Mouse (Mus musculus) cerebellum, adult 11-12 months (tissue): Measurements from ENCODE around the gene Cited4.

Source experiments
- DNase-seq: peaks from one replicate; pipeline ENCODE4 v3.0.0; 2022

Gene Cited4

DNA sequence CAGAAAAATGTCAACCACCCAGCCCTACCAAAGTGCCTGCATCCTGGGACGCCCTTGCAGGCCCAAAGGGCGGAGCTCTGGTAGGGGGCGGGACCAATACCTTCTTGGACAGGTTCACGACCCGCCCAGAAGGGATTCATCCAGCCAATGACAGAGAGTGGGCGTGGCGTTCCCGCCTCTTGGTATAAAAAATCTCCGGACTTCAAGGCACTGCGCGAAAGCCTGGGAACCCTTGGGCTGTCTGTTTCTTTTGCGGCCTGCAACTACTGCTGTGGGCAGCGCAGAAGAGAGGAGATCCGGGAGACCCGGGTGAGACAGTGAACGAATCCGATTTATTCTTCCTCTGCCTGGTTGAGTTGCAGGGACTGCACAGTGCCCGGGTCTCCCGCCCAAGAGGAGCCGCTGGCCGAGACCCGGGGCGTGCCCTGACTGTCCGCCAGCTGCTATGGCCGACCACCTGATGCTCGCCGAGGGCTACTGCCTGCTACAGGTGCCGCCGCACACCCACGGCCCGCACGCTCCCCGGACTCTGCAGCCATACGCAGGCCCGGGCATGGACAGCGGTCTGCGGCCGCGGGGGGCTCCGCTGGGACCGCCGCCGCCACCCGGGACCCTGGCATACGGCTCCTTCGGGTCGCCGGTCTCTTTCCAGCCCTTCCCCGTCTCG, at the start of gene Cited4:
Gene Cited4 (plus strand): TSS at position 215 of the 667 bp plus-strand sequence.
- DNase-seq = peak; percentile 95

DNA sequence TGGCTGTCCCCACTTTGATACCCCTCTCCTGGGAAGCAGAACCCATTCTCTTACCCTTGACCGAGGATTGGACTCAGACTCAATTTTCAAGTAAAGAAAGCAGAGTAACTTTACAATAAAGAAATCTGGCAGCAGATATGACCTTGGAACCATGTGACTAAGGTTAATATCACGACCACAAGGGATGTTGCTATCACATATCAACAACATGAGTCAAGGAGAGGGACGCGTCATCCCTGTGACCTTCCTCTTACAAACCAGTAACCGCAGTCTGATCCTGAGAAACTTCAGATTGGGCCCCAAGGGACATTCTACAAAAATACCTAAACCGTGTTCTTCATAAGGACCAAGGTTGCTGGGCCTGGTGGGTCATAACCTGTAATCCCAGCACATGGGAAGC, 38.6 kb upstream of the Cited4 start:
- DNase-seq = no peak

DNA sequence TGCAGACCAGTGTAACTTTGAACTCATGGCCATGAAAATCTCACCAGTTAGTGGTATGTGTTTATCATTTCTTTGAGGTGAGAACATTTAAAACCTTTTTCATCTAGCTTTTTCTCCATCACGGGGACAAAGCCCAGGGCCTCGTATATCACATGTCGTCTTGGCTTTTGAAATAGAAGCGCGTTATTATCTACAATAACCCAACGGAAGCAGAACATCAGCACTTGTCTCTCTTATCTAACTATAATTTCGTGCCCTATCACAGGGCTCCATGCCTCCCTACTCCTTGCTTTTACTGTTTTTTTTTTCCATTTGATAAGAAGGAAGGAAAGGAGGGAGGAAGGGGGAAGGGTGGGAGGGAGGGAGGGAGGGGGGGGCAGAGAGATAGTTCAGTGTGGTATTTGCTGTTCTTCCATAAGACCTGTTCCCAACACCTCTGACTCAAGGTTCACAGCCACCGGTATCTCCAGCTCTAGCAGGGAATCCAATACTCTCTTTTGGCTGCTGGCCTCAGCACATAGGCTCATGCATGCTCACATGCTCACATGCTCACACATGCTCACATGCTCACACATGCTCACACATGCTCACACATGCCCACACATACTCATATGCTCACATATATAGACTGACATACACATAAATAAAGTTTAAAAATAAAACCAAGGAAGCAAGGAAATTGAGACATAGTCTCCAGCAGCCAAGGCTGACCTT, 36.0 kb upstream of the Cited4 start:
- no peak for DNase-seq

DNA sequence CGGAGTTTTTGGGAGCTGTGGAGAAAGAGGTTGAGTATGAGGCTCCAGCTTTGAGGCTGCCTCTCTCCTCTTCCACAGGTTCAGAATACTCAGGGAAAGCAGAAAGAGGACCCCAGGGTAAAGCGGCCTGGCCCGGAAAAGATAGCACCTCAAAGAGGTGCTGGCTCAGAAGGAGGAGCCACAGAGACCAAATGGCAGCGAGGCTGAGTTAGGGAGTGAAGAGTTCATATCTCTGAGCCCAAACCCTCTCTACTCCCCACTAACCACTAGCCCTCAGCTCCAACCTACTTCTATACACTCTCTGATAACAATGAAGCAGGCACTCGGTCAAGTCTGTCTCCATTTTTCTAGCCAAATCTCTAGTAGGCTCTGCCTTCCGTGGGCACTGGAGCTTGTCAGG, 34.5 kb upstream of the Cited4 start:
- DNase-seq = no peak

DNA sequence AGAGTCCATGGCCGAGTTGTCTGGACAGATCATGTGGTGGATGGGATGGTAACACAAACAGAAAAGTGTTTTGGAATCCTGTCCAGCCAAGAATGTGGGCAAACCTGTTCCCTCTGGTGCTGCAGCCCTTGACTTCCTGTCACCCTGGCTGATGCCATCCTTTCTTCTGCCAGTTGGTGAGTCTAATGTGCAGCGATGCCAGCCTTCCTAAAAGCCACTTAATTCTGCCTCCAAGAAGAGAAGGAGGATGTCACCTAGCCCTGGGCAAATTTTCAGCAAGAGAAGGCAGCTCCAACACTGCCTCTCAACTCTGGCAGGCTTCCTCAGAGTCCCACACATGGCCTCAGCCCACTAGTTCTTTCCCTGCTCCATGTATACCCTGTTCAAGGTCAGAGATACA, 31.0 kb upstream of the Cited4 start:
- peak; percentile 54 for DNase-seq

DNA sequence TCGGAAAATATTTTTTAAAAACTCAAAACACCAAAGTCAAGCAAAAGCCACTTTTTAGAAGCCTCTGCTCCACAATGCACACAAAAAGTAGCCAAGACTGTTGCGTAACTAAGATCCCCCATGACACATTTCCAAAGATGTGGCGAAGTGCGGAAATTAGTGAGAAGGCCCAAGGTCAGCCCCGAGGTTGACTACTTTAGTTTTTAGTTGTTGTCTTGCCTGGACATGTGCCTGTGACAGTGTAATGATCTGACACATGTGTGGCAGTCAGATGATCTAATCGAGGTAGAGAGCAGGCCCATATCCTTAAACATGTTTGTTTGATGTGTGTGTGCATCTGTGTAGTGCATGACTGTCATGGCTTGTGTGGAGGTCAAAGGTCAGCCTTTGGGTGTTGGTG, 24.4 kb upstream of the Cited4 start:
- no peak for DNase-seq

DNA sequence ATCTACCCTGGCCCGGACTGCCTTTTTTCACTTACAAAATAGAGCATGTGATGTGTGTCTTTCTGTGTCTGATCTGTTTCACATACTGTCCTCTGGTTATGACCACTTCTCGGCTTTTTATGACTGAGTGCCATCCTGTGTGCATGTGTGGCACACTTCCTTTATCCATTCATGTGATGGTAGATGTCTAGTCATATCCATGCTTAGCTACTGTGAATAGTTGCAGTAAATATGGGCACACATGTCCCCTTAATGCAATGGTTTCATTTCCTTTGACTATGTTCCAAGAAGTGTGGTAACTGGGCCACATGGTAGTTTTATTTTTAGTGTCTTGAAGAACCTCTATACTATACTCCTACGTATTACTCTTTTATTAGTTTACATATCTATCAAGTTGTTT, 22.5 kb upstream of the Cited4 start:
- no peak for DNase-seq

DNA sequence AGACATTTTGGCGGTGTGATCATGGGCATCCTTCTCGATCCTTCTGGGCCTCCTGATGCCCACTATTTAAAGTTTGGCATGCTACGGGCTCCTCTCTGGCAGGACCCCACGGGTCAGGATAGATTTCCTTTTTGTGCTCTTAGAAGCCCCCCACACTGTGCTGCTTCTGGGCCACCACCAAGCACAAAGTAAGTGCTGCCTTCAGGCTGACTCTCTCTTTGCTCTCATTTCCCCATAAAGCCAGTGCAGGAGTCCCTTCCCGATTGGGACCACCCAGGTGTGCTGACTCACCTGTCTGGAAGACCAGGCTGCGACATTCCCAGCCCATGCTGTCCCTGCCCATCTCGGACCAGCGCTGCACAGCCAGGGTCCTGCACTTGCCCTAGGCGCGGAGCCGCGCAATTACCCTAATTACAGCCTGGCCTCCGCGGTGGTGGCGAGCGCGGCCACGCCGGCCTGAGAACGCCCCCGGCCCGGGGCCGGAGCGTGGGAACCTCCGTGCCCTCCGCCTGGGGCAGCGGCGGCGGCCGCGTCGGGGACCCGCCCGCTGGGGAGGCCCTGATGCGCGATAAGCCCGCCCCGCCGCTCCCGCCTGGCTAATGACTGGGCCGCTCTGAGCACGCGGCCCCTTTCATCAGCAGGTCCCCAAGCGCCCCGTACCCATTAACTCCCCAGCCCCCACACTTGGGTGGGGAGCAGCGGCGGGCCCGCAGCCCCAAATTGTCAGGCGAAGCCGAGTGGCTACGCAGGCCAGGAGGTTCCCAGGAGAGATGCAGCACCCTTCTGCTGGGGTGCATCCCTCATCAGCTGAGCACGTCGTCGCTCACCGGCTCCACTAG, 16.8 kb upstream of the Cited4 start:
- peak; percentile 60 for DNase-seq

DNA sequence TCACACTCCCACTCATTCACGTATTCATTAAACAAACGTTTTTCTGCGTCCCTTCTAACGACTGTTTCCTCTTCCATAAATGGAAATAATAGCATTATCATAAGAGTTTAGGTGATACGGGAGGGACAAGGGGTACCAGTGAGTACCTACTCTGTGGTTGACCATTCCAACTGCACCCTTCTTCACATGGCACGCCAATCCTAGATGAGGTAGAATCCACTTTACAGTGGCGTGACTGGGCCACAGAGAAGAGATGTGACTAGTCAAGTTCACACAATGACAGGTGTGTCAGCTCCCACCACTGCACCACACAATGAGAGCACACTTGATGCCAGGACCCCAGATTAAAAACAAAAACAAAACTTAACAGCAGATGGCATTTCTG, 16.2 kb upstream of the Cited4 start:
- no peak for DNase-seq

DNA sequence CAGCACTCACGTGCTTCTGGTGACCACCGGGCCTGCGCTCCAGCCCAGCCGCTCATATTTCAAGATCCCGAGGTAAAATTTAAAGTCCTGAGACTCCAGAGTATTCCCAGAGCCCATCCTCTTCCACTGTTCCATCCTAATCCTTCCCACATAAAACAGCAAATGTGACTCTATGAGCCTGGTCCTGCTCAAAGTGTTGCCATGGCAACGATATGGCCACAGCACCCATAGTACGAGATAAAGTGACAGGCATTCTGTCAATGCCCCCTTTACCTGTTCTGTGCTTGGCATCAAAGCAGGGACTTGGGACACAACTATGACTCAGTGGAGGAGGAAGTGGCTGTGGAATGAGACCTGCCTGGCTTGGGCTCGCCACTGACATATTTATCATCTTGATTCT, 10.5 kb upstream of the Cited4 start:
- no peak for DNase-seq

DNA sequence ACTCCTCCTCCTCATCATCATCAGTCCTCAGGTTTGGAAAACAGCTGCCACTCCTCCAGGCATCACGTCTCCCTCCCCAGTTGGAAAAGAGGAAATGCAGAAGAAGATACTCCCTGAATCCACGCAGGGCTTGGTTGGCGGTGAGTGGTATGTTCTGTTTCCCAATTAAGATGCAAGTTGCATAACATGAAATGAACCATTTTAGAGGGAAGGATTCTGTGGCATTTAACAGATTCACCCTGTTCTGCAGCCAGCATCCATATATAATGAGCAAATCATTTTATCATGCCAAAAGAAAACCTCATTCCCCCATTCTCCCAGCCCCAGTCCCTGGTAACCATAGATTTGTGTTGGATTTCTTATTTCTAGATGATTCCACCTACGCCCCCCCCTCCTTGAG, 5.9 kb upstream of the Cited4 start:
- no peak for DNase-seq

DNA sequence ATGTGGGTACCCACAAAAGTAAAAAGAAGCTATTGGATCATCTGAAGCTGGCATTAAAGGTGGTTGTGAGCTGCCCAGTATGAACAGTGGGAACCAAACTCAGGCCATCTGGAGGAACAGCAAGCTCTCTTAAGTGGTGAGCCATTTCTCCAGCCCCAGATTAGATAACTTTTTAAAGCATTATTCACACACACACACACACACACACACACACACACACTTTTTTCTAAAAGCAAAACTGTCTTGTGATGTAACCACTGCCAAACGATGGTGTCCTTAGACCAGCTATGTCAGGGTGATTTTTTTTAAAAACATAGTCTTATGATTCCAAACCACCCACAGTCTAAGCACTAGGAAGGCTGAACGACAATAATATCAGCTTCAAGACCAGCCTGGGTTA, 1.8 kb upstream of the Cited4 start:
- DNase-seq = no peak

DNA sequence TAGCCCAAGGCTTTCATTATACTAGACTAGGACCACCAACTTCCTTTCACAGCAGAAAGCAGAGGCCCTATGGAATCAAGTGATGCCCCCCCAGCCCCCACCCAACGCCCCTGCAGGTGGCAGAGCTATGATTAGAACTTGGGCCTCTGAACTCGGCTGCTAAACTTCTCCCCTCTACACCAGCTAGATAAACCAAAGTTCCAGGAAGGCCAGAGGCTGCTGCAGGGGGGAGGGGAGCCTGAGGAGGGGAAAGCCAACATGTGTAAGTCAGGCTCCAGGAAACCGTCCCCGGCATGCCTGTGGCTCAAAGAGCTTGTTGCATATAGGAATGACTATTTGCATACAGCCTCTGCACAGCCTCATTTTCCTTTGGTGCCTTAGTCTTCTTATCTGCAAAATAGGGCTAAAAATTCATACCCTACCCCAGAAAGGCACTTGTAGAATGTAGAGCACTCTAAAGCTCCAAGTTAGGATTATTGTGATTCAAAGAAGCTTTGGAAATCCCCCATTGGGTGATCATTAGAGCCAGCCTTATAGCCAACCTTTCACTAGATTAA, 1.1 kb upstream of the Cited4 start:
- no peak for DNase-seq

DNA sequence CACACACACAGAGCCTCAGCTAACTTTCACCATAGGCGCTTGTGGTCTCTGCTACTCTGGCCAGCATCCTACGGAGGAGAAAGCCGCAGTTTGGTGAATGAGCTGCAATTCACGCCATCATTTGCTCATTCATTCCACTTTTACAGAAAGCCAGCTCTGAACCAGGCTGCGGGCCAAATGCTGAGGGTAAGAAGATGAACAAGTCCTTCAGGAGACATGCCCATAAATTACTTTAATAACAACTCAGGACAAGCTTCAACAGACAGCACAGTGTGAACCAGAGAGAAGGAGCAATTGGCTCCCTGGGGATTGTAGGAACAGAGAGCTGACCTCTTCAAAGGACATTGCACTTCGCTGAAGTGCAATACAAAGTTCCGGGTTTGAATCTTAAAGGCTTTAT, 590 bp upstream of the Cited4 start:
- no peak for DNase-seq

DNA sequence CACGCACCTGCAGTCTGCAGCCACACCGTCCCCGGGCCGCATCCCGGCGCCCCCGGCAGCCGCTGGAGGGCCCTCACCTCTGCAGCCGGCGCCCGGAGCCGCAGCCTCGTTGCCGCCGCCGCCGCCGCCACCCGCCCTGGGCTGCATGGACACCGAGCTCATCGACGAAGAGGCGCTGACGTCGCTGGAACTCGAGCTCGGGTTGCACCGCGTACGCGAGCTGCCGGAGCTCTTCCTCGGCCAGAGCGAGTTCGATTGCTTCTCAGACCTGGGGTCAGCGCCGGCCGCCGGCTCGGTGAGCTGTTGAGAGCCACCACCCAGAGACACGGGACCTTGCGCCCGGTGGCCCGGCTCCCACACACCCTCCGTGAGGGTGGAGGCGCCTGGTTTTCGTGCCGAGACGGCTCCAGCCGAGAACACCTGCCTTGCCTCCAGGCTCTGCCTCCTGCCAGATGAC, 701 bp downstream of the Cited4 start:
- peak; percentile 63 for DNase-seq

DNA sequence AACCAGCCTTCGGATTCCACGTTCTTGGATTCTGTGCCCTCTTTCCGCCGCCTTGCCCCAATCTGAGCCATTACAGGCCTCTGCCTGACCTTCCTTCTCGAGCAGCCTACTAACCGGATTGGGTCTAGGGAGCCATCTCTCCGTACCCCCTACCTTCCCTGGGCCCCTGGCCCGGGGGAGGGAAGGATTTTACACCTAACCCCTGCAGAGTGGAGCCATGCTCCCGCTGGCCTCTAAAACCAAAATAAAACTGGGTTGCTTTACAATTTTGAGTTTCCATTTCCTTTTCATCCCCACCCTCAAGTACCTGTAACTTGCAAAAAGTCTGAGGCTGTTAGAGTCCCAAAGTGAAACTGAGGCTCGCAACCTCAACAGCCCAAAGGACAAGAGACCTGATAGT, 1.2 kb downstream of the Cited4 start:
- DNase-seq = no peak

DNA sequence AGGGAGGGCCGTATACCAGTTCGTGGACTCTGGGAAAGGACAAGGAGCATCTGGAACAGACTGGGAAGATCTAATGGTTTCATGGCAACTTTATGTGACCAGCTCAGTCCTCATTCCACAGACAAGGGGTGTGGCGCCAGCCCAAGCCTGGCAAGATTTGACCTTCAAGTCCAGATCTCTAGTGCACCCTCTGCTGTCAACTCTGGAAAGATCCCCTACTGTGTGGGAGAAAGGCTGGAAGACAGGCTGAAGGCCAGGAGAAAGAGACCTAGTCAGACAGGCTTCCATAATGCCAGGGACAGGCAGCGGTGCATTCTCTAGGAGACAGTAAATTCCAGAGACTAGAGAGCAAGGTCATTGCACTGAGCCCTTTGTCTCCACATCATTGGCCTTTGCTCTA, 2.2 kb downstream of the Cited4 start:
- no peak for DNase-seq

DNA sequence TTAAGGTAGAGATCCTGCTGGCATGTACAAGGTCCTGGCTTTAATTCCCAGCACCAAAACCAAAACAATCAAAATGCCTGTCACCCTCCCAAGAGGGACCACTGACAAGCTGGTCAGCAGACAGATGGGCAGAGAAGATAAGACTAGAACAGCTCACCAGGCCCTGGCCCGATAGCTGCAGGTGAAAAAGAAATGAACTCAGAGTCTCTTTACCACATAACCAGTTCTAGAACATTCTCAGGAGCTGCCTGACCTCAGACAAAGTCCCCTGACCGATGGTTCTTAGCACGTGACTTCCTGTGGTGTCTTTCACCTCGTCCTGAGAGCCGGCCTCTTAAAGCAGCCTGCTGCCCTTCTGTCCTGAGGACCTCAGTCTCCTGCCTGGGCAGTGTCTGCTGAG, 3.2 kb downstream of the Cited4 start:
- no peak for DNase-seq

DNA sequence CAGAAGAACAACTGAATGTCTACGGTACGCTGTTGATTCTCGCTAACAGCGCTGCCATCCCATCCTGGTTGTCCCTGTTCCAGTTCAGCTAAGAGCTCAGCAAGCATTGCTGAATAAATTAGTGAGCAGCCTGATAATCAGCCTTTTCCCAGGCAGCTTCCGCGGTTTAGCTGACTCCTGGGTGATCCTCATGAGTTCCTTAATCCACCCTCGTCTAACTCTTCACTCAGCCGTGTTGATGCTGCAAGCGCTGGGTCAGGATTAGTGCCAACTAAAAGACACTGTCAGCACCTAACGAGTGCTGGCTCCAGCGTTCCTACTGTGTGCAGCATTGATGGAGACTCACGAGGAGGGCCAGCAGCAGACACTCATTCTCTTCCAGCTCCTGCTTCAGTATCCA, 4.7 kb downstream of the Cited4 start:
- no peak for DNase-seq

DNA sequence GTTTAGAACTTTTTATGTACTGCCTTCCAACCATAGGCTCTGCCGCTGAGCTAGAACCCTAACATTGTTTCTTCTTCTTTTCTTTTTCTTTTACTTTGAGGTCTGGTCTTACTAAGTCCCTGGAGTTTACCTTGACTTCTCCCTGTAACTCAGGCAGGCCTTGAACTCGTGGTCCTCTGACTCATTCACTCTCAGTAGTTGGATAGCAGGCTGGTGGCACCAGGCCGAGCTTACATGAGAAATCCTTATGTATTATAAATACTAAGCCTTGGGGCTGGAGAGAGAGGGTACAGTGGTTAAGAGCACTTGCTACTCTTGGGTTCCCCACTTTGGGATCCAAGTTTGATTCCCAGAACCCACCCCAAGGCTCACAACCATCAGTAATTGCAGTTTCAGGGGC, 7.2 kb downstream of the Cited4 start:
- DNase-seq = no peak

DNA sequence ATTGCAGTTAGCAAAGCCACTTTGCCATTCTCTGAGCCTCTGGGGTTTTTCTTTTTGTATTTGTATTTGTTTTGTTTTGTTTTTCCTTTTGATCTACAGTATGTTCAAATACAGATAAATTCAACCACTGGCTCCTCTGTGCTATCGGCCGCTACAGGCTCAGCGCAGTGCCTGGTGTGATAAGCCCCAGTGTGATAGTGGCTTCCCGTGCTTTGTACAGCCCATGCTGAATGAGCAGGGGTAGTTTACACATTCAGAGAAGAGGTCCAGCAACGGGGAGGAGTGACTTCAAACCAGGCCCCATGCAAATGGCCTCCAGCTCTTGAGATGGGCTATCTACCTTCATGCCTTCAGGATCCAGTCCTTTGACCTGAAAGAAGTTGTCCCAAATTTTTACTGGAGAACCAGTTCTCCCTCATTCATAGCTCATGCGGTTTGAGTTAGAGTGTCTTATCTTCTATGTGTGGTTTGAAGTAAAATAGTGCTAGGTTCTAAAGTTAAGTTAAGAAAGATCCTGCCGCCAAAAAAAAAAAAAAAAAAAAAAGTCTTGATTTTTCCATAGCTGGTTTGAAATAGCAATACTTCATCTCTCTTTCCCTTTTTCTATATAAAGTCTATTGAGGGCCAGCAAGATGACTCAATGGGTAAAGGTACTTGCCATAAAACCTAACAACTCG, 8.5 kb downstream of the Cited4 start:
- no peak for DNase-seq

DNA sequence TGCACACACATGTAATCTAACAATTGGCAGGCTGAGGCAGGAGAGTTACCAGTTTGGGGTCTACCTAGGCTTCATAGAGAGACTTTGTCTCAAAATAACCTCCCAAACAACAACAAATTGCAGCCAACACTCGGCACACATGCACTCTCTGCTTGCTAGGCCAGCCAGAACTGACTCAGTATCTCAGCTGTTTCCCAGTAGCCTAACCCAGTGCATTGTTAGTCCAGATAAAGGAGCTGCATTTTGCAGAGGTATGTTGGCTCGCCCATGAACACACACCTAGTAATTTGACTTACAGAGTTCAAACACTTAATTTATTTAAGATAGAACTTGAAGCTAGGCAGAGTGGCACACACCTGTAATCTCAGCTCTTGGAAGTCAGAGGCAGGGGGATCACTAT, 9.3 kb downstream of the Cited4 start:
- DNase-seq = no peak

DNA sequence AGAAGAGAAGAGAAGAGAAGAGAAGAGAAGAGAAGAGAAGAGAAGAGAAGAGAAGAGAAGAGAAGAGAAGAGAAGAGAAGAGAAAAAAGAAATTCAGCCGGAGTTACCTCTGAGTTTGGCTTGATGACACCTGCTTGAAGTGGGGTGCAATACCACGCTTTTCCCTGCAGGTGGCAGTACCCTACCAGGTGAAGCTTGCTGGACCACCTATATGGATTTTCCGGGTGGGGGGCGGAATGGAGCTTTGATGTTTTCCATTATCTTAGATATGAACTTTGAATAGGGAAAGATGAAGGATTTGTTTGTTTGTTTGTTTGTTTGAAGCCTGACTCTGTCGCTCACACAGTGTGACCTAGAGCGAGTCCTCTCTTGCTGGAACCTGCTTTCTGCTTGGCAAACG, 14.6 kb downstream of the Cited4 start:
- no peak for DNase-seq
